Mouse (Mus musculus) liver, adult 2 months (tissue): ENCODE results near the gene Ace2.

Experiments
- CTCF ChIP-seq: fragments of 200-500 bp; IDR thresholded peaks from 2 replicates; pipeline ENCODE4 v1.5.1; 2011; ENCODE audit warnings: low read depth, low read length, control low read depth
- POLR2A ChIP-seq: fragments of 200-500 bp; IDR thresholded peaks from 2 replicates; pipeline ENCODE4 v1.6.1; 2011; ENCODE audit warnings: low read length, control low read depth; ENCODE audit not compliant: insufficient read depth; ENCODE audit errors: extremely low read depth

DNA sequence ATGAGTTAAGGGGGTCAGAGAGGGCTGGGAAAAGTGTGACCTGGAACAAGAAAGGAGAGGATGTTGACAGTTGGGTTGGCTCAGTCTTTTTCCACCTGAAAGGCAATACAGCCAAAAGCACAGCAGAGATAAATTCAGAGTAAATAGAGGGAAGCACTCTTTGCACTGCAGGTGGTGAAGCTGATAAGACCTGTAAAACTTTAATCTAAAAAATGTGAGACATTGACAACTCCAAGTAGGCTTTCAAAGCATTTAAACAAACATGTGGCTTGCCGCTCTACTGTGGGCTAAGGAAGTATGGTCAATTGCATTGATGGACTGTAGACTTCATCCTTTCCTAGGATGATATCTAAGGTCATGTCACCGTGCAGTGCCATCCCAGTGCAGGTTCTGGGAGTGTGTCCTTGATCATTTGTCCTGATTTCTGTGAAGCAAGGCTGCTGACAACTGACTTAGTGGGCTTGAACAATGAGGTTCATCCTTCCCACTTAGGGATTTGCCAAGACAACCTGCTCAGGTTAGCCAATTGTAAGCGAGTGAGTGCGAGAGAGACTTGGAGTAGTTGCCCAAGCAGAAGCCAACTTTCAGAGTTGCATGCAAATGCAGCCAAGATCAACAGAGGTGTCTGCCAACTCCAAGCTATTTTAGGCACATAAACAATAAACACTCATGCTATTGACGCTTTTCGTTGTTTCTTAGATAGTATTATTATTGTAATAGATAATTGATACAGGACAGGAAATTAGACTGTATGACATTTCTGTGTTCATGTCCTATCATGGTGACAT lies 6.5 kb downstream of the Ace2 start:
- TF ChIP-seq CTCF (no peak), POLR2A (no peak)
